Mouse (Mus musculus) layer of hippocampus, postnatal 36 days (tissue): ENCODE data around the gene Aloxe3. TPM values are rescaled to one million over a fixed set of nuclear protein-coding genes. Genes with fewer than 3 reads are reported as not detected.
A peak's percentile ranks its signal among the peaks of the same experiment; 100 is the strongest.
"Not testable (repeated sequence)": the region's sequence is repeated elsewhere in the genome, so short reads cannot be mapped to it uniquely, and the experiment has no call there.

Source experiments
- DNase-seq, 2 experiments: peaks; one replicate each; pipeline ENCODE4 v3.0.0; 2022
- total RNA-seq, 2 experiments: library from RNA; stranded (reverse); gene quantifications; 2 replicates each; pipeline ENCODE4 v1.2.3; 2021

Aloxe3 gene
- 1 to 10 TPM; 6.6 to 6.9 TPM for total RNA-seq

DNA sequence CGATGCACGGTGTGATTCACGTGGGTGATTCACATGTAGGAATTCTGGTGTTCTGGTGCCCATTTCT lies at the start of gene Aloxe3:
Gene Aloxe3 (plus strand): TSS at position 45 of the 67 bp plus-strand sequence.
- DNase-seq = peak in 1 of 2 experiments; percentile 44

DNA sequence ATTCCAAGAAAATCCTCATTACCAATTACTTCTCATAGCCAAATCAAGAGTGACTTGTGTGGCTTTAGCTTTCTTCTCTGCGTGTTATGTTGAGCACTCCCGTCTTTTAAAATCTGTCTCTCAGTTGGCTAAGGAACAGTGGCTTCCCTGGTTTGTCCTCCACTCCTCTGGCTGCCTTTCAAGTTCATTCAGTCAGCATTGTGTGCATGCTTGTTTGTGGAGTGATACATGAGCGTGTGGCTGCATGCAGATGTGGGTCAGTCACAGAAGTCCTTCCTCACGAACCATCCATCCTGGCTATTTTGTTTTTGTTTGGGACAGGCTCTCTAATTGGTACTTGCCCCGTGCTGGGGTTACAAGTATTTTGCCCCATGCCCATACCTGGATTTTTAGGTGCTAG lies 49.1 kb upstream of the Aloxe3 start:
- no peak for DNase-seq

DNA sequence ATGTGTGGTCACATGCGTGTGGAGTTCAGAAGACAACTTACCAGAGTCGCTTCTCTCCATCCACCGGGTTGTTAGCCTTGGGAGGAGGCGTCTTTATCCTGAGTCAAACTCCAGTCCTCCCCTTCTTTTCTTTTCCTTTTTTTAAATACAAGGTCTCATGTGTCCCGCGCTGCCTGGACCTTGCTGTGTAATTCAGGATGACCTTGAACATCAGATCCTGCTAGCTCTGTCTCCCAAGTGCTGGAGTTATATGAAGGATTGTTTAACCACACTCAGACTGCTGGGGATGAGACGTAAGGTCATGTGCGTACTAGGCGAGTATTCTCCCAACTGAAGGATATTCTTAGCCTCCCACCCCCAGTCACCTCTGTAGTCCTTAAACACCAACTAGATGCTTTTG lies 48.4 kb upstream of the Aloxe3 start:
- DNase-seq = no peak

DNA sequence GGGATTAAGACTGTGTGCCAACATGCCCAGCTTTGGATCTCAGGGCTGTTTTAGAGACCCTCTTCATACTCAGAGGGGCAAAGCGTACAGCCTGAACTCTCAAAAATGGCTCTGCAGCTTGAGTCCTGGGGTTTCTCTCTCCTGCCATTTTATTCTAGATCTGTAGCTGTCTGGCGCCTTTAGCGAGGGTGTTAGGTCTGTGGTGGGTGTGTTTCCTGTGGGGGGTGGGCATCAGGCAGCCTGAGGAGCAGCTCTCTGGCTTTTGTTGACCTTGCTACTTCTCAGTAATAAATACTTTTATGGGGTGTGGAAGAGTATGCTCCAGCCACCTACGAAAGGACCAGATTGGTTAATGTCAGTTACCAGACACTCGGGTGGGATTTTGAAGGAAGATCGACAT lies 47.7 kb upstream of the Aloxe3 start:
- no peak for DNase-seq

DNA sequence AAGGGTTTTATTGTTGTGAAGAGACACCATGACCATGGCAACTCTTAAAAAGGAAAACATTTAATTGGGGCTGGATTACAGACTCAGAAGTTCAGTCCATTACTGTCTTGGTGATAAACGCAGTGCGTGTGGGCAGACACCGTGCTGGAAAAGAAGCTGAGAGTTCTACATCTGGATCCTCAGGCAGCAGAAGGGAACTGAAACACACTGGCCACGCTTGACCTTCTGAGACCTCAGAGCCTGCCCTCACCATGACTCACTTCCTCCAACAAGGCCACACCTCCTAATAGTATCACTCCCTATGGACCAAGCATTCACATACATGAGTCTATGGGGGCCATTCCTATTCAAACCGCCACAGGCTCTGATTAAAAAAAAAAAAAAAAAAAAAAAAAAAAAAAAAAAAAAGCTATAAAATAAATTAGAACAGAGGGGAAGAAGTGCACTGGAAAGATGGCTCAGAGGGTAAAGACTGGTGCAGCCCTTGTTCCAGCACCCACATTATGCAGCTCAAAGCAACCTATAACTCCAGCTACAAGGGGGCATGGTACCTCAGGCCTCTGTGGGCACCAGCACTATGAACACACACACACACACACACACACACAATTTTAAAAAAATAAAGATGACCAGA lies 46.8 kb upstream of the Aloxe3 start:
- no peak for DNase-seq

DNA sequence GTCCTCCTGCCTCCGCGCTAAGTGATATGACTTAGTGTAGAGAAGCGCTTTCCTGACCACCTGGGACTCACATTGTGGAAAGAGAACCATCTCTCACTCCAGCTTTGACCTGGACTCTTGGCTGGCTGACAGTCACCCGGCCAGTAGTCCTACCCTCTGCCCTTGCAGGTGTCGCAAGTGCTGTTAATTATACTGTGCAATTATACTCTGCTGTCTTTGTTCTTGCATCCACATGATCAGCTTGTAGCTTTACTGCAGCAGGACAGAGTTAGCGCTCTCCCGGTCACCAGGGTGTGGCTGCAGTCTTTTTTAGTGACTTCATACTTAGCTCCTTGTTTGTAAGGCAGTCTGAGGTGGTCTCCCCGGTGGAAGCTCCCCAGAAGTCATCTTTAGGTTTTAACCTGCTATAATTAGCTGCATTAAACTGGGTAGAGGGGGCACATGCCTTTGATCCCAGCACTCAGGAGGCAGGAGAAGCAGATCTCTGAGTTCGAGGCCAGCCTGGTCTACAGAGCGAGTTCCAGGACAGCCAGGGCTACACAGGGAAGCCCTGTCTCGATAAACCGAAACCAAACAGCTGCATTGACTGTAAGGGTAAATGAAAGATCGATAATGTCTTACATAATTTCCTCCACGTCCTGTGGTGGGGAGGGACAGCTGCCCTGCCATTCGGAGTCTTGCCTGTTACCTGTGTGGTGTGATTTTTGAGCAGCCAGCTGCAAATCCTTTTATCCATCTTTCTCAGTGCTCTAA lies 45.4 kb upstream of the Aloxe3 start:
- no peak for DNase-seq

DNA sequence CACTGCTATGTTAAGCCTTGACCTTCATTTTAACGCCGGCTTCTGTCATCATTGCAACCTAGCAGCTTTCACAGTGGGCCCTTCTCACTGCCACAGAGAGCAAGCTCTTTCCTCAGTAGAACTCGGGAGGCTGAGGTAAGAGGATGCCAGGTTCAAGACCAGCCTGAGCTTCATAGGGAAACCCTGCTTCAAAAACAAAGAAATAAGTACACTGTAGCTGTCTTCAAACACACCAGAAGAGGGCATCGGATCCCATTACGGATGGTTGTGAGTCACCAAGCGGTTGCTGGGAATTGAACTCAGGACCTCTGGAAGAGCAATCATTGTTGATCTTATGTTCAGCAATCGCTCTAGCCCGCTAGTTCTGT lies 44.9 kb upstream of the Aloxe3 start:
- no peak for DNase-seq

DNA sequence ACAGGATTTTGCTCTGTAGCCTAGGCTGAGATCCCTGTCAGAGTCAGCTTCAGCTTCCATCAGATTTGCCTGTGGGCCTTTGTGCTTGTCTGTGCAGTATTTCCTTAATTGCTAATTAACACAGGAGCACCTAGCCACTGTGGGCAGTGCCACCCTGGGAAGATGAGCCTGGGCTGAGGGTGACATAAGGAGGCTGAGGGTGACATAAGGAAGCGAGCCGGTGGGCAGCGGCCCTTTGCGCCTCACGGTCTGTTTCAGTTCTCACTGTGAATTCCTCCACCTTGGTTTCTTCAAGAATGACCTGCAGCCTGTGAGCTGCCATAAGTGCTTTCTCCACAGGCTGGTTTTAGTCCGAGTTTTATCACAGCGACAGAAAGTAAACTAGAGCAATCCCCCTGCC lies 44.1 kb upstream of the Aloxe3 start:
- no peak for DNase-seq

DNA sequence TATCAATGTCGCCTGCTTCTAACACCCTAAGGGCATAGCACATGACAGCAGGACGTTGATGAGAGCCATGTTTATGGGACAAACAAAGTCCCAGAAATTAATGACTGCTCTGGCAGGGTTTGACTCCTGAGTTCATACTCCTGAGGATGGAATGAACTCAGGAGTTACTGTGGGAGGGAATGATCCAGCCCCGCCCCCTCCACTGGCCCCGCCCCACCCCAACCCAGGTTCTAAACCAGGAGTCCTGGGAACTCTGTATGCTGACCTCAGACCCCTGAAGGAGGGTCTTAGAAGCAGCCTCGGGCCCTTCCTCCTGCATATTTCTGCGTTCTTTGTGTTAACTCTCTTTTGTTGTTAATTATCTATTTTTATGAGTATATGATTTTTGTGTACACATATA lies 40.1 kb upstream of the Aloxe3 start:
- no peak for DNase-seq

DNA sequence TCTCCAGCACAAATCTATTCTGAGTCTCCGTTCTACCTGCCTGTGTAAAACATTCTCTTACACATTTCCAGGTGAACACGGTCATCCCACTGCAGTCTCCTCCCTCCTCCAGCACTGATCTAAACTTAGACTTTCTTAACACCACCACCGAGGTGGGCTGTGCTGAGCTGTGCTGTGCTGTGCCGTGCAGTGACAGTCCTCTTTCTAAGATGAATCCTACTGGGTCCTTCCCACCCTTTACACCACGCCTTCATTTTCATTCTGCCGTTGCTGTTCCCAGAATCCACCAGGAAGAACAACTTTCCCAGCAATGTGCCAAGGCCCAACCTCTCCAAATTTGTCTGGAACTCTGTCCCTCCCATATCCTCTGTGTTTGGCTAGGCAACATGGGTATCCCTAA lies 39.3 kb upstream of the Aloxe3 start:
- DNase-seq = no peak

DNA sequence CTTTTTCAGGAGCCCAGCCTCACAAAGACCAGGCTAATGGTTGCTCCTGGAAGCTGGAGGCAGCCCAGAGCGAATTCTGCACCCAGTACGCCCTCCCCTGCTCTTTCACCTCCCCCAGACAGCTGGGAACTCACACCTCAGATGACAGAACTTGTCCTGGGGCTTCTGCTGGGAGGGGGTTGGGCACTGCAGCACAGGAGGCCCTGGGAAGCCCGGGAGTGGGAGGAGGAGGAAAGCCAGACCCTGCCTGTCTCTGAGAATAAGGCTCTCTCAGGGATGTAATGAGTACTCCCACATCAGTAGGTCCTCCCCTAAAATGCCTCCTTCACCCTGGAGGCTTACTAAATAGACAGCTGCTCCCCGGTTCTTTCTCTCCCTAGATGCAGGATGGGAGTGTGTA lies 38.6 kb upstream of the Aloxe3 start:
- no peak for DNase-seq

DNA sequence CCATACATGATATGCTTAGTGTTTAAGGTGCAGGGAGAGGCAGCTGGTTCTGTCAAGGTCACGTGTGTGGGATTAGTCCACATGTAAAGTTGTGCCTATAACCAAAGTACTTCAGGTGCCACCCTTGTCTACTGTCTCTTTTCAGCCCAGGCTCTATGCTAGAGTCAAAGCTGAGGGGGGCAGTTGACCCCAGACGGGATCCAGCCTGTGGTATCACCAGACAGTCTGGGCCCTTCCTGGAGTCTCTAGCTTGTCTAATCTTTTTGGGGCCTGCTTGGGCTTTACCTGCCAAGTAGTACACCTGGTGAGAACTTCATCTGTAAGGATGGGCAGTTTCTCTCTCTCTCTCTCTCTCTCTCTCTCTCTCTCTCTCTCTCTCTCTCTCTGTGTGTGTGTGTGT lies 38.1 kb upstream of the Aloxe3 start:
- no peak for DNase-seq

DNA sequence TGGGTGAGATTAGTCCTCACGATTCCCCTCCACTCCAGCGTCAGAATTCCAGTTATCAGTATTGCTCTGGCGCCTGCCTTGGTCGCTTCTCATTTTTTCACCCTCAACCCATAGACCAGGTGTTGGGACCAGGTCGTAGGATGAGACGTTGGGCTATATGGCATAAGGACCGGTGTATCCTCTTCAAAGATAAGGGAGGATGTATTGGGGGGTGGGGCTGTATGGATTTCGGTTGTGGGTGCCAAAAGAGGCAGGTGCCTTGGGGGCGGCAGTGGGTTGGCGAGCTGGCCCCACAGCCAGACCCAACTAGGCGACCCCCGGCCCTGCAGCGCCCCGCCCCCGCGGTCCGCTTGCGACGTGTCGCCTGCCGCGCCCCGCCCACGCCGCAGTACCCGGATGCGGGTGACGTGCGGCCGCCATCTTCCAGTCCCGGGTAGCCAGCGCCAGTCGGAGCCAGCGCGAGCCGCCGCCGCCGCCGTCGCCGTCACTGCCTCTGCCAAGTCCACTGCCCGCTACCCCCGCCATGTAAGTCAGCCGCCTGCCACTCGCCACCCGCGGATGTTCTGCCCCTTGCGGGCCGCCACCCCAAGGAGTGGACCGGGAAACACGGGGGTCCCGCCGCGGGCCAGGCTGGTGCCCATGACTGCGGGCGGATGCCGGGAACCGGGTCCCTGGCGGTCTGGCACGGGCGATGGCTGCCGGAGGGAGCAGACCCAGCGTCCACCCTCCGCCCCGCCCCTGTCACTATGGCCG lies 37.4 kb upstream of the Aloxe3 start, which contains the start of gene Vamp2:
Gene Vamp2 (plus strand): TSS at position 388 of the 753 bp plus-strand sequence.
- DNase-seq = peak; percentile 90 to 91

DNA sequence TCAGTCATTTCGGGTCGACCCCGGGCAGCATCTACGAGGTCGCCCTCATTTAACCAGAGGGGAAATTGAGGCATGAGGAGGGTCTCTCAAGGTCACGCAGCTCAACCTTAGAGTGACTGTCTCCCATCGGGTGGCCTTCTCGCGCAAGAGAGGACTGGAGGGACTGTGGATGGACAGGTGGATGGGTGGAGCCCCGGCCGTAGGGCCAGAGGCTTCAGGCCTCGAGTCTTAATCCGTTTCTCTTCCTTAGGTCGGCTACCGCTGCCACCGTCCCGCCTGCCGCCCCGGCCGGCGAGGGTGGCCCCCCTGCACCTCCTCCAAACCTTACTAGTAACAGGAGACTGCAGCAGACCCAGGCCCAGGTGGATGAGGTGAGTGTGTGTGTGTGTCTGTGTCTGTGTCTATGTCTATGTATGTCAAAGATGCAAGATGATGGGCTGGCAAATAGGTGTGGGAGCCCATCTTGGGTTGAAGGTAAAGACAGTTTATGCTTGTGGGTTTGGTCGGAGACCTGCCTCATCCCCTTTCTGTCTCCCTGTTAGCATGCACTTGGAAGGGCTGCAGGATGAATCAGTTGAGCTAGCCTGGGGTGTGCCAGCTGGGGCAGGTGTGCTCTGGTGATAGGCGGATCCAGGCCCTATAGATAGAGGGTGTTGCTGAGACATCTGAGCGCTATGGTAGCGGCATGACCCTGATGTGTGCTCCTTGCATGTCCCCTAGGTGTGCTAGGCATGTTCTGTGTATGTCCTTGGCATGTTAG lies 36.7 kb upstream of the Aloxe3 start:
- no peak for DNase-seq

DNA sequence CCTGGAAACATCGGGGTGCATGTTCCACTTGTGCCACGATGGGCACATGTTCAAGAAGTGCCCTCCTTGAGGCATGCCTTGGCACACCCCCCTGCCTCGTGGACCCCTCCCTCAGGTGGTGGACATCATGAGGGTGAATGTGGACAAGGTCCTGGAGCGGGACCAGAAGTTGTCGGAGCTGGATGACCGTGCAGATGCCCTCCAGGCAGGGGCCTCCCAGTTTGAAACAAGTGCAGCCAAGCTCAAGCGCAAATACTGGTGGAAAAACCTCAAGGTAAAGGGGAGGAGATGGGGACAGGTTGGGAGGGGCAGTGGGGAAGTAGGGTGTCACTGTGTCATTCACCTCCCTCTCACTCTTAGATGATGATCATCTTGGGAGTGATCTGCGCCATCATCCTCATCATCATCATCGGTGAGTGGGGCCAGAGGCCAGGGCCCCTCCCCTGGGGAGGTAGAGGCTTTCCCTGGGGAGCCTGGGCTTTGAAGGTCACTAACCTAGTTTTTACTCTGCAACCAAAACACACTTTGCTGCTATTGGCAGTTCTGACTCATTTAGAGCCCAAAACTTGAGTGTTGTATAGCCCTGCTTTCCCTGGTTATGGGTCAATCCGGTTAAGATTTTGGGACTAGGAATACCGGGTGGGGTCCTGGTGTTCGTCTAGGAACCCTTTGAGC lies 35.9 kb upstream of the Aloxe3 start:
- no peak for DNase-seq

DNA sequence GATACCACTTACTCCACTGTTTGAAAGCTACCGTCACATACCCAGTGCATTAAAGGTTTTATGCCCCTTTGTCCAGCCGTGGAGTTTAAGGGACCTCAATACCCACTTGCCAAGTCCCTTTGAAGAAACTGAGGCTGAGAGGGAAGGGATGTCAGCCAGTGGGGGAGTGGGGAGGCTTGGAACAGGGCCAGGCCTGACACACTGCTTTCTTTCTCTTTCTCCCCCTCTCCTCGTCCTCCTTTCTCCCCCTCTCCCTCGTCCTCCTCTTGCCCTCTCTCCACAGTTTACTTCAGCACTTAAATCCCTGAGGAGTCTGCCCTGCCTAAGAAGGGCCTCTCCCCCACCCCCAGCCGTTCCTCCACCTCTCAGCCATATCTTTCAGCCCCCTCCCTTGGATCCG lies 35.3 kb upstream of the Aloxe3 start:
- DNase-seq = no peak

DNA sequence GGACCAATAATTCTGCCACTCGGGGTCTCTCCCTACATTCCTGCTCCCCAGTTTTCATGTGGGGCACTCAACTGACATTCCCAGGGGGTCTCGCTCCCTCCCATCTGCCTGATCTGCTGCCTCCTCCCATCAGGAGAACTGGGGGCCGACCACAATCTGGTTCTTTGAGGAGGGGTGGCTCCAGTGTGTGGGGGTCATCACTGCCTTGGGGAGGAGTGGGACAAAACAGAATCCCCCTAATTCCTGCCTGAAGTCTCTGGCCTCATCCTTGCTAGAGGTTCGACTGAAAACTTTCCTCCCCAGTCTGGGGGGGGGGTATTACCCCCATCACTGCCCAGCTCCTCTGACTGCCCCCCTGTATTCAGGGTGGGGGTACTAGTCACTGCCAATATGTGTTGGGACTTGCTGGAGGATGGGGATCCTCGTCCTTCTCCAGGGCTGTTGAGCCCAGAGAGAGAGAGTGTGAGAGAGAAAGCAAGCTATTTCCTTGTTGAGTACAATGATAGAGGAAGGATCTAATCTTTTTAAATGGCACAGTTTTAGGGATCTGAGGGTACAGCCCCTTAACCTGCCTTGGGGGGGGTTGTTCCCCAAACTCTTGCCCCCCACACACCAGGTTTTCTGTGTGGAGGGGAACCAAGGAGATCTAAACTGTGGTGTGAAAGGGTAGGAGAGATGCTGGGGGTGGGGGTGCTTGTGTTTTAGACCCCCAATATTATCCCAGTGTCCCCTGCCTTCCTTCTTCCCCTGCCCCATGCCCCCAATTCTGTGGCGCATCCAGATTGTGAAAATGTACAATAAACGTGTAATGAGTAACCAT lies 33.9 kb upstream of the Aloxe3 start:
- no peak for DNase-seq

DNA sequence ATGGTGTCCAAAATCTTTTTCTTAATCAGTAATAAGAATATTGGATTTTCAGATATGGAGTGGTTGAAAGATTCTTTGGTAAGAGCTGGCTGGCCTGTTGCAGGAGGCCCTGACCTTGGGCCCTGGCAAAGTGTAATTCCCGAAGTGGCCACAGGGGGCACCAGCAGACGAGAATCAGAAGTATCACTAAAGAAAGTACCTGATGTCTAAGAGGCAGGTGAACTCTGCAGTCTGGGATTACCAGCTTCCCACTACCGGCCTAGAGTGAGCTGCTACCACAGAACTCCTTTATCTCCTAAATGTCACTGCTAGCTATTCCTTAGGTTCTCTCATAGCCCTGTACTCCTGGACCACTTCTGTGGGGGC lies 33.3 kb upstream of the Aloxe3 start:
- DNase-seq = peak; percentile 72 to 80

DNA sequence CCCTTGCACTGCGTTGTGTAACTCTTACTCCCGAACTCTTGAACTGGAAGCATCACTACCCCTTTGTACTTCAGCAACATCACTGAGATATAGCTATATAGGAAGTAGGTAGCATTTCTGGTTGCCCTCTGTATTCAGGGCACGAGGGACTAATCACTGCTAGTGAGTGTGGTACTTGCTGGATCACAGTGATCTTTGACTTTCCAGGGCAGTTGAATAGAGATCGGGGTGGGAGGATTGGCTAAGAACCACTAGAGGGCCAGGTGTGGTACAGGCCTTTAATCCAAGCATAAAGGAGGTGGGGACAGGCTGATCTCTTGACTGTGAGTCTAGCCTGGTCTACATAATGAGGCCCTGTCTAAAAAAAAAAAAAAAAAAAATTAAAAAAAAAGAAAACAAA lies 32.8 kb upstream of the Aloxe3 start:
- no peak for DNase-seq

DNA sequence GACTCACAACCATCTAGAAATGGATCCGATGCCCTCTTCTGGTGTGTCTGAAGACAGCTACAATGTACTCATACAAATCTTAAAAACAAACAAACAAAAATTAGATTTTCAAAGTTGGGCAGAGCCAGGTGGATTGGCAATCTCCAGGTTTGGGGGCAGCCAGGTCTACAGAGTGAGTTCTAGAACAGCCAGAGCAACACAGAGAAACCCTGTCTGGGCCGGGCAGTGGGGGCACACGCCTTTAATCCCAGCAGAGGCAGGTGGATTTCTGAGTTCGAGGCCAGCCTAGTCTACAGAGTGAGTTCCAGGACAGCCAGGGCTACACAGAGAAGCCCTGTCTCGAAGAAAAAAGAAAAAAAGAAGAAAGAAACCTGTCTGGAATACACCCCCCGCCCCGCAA lies 31.8 kb upstream of the Aloxe3 start:
- DNase-seq = not testable (repeated sequence)

DNA sequence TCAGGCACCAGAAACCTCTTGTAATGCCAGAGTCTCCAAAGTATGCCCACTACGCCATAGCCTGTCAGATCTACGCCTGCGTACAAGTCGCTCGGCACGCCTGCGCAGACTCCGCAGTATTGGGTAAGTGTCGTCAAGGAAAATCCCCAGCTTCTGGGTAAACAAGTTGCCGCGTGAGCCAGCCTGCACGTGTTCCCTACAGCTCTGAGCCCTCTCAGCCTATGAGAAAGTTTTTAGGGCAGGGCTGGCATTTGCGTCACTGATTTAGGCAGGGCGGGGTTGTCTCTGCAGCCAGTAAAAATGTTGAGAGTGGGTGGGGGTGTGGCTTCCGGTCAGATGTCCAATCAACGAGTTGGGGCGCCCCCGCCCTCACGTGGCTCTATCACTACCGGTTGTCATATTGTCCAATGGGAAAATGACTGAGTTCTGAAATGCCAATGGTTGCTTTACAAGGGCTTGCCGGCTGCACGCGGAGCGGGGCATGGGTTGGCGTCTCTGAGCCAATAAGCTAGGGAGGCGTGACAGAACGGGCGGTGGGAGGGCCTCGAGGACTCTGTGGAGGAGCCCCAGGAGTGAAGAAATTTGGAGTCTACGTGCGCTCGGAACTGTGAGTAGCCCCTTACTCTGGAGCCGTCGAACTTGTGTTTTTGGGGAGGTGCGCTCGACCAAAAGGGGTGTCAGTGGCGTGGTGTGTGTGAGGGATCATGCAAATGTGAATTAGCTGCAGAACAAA lies 30.8 kb upstream of the Aloxe3 start, which contains the start of gene Per1:
Gene Per1 (plus strand): TSS at position 521 of the 733 bp plus-strand sequence.
- peak; percentile 100 for DNase-seq
